ENCODE assay signal across 8 mouse cellular contexts in genomic region chr7:121734171-121734831, GRCm38 (mm10). TPM values are rescaled to one million over a fixed set of nuclear protein-coding genes. Genes with fewer than 3 reads are reported as not detected.
A peak's percentile ranks its signal among the peaks of the same experiment; 100 is the strongest.
DNase-seq lines count a peak whose midpoint lies in the region; ATAC-seq lines count a peak whose summit lies in the region.

Gene Scnn1g, plus strand, starts transcription at chr7:121734479.

- no peaks in the 10 kb centered on the region for H3K36me3 ChIP-seq in midbrain, embryonic 12.5 days

- peak; percentile 98 for ATAC-seq in granulocyte monocyte progenitor cell, adult 5-6 weeks (replicated peaks; ENCODE audit: poor library complexity, severe bottlenecking)
- peak; percentile 89 for ATAC-seq in midbrain, embryonic 12.5 days (ENCODE audit: low FRiP score, low read depth)
- no peak; the same call in 1 of the 2 replicates for ATAC-seq in erythroblast, adult 5-6 weeks (replicated peaks; ENCODE audit: low FRiP score, poor library complexity, severe bottlenecking)

- H3K4me1 ChIP-seq in midbrain, embryonic 12.5 days, result peaks cover 8% of the 10 kb centered on the region; the same call in 1 of the 2 replicates

- under 1% methylated on average over 38 of the region's 38 CpGs for WGBS in midbrain, embryonic 12.5 days

- peak within 1 kb of the TSS; percentile 40 for H3K4me3 ChIP-seq in midbrain, embryonic 12.5 days

- DNase-seq in adrenal gland, adult 2 months, result peak; percentile 87
- peak; percentile 62 for DNase-seq in embryo, embryonic 11.5 days (ENCODE audit: low read depth, low spot score)
- DNase-seq in kidney, adult 11 months, result peak; percentile 91
- peak; percentile 91 for DNase-seq in left cerebral cortex, postnatal 4 days
- peak; percentile 34 for DNase-seq in skeletal muscle tissue, adult 2 months (ENCODE audit: low read depth, low spot score)

- peak within 1 kb of the TSS; percentile 63 for H3K4me2 ChIP-seq in midbrain, embryonic 12.5 days (replicated peaks)

- intact Hi-C loops in left cerebral cortex, postnatal 4 days (cut with DNase I), result loop anchor here (2.0 kb wide), 1 partner anchor 230 kb away; no protein-coding TSS in a partner anchor

- H3K27ac ChIP-seq in midbrain, embryonic 12.5 days (replicated peaks), result no peak within 1 kb of the TSS

- peaks cover 31% of the 10 kb centered on the region for H3K27me3 ChIP-seq in midbrain, embryonic 12.5 days

- H3K9me3 ChIP-seq in midbrain, embryonic 12.5 days, result no peaks in the 10 kb centered on the region

- H3K9ac ChIP-seq in midbrain, embryonic 12.5 days (replicated peaks), result 0 out of 2 replicates have a peak within 1 kb of the TSS, but pooled peaks have one; percentile 20

RNA-seq across cellular contexts. Expression of gene Scnn1g, which starts in this region (rescaled TPM):
- under 1 TPM in 1 of 2 experiments, not detected in 1; 0.14 TPM for total RNA-seq in adrenal gland, adult 2 months (2021)
- polyA plus RNA-seq in adrenal gland, adult 2 months (2012; rRNA removed), result 0.04 and 0.06 TPM in 2 replicates
- not detected in 2 replicates for total RNA-seq in granulocyte monocyte progenitor cell, adult 5-6 weeks (2014; fragmentation: Nextera tagmentation)
- total RNA-seq in granulocyte monocyte progenitor cell, adult 5-6 weeks (2017), result not detected in 2 replicates
- total RNA-seq in left cerebral cortex, postnatal 4 days (2021), result not detected
- polyA plus RNA-seq in midbrain, embryonic 12.5 days (2016; fragmentation: Nextera tagmentation; extraction: Ambion mirVana), result not detected in 2 replicates
- total RNA-seq in erythroblast, adult 5-6 weeks (2015; ENCODE audit: low replicate concordance), result not detected in 2 replicates
- total RNA-seq in erythroblast, adult 5-6 weeks (2017; ENCODE audit: low replicate concordance), result not detected in 2 replicates

Comparison
In these comparisons a context has a peak if more than half of its experiments do, and no peak if none do; other contexts are left out.
1. Peak in DNase-seq in adrenal gland, adult 2 months; RNA of the gene not detected or under 1 TPM.
2. Peak in ATAC-seq in granulocyte monocyte progenitor cell, adult 5-6 weeks; RNA of the gene not detected or under 1 TPM.
3. Peak in DNase-seq in left cerebral cortex, postnatal 4 days; RNA of the gene not detected or under 1 TPM.
4. Peak in ATAC-seq, H3K4me3 ChIP-seq, H3K9ac ChIP-seq and H3K4me2 ChIP-seq in midbrain, embryonic 12.5 days; RNA of the gene not detected or under 1 TPM.
5. DNase-seq: peak in every context shown above with its lines; median percentile 91 in kidney, adult 11 months; 91 in left cerebral cortex, postnatal 4 days; 87 in adrenal gland, adult 2 months; 62 in embryo, embryonic 11.5 days; 34 in skeletal muscle tissue, adult 2 months.